Mouse (Mus musculus) cerebellum, adult 8-10 months (tissue): ENCODE data around the gene G3bp1.

Experiments used
- DNase-seq: peaks from one replicate; pipeline ENCODE4 v3.0.0; 2022

Gene G3bp1

GRCm38 (mm10) chr11:55469048-55469843, at the start of gene G3bp1:
Gene G3bp1, plus strand, starts transcription at chr11:55469685.
- peak; percentile 100 for DNase-seq

DNA sequence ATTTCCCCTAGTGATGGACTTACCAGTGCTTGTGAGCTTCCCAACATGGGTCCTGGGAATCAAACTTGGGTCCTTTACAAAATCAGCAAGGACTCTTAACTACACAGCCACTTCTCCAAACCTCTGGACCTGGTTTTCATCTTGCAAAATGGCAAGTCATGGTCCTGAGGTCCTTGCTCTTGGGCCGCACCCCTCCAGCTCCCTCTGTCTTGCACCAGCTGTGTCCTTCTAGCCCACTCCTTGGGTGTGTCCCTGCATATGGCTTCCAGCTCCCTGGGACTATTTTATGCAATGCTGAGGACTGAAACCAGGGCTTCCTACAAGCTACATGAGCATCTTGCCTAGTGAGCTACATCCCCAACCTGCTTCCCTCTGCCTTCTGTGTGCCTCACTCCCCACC, 46.5 kb upstream of the G3bp1 start, which contains the start of gene Sparc:
TSS of gene Sparc (minus strand) at position 206 of the 400 bp plus-strand sequence.
- DNase-seq = no peak

DNA sequence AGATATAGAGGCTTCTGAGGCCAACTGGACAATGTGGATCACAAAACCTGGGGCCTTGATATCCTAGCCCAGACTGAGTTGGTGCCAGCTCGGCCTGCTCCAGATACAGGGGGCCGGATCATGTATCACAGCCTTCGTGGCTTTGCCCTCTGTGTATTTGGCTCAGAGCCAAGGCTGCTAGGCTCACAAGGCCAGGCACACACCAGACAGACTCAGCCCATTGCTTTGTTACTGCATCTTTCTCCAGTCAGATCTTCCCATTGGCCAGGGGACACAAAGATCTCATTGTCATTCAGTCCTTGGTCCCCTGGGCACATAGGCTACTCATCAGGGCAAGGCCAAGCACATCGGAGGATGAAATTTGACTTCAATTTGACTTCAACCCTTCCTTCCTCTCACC, 45.7 kb upstream of the G3bp1 start:
- DNase-seq = peak; percentile 41

DNA sequence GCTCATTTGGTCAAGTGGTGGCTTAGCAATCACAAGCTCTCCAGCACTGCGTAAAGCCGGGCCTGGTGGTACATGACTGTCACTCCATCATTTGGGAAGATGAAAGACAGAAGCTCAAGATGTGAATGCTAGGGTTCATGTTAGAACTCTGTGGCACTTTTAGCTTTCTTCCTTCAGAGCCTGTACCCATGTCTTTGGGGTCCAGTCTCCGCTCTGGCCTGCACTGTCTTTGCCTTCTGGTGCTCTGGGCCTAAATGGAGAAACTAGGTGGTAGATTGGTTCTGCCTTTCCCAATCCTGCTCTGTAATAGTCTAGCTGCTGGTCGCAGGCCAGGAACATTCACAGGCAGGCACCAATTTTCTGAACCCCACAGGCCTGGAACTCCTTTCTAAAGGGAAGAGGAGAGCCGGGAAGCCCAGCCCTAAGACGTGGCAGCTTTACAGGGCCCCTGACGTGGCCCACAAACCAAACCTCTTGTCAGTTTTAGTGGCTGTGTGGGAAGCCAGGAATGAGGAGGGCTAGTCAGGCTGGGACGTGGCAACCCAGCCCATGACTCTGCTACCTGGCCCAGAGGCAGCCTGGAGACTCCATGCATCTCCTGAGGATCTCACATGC, 44.6 kb upstream of the G3bp1 start:
- DNase-seq = no peak

GRCm38 (mm10) chr11:55428186-55429012, 41.1 kb upstream of the G3bp1 start:
- DNase-seq = peak; percentile 43

DNA sequence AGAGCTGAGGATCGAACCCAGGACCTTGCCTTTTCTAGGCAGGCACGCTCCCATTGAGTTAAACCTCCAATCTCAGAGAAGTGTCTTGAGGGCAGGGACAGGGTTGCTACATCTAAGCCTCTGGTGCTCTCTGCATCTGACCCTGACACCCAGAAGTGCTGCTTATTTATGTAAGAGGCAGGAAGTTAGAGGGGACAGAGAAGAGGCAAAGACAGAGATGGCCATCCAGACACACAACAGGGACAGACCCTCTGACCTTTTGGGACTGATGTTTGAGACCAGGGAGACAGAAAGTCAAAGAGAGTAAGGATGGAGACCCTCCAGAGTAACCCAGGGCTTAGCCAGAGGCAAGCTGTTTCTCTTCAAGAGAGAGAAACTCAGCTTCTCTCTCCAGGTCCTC, 39.5 kb upstream of the G3bp1 start:
- no peak for DNase-seq

DNA sequence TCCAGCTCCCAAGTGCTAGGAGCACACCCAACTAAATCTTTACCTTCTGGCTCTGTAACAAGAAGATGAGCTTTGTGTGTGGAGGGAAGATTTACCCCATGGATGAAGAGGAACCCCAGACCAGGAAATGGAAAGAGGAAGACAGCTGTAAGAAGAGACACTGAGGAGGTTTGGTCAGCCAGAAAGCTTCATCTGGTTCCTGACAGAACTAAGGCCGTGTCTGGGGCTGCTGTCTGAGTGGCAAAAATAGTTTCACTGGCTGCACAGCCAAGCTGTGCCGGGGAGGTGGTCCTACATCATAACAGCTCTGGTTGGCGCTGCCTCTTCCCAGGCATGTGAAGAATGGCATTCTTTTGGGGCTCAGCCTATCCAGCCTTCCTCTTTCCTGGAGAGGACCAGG, 36.5 kb upstream of the G3bp1 start:
- no peak for DNase-seq

DNA sequence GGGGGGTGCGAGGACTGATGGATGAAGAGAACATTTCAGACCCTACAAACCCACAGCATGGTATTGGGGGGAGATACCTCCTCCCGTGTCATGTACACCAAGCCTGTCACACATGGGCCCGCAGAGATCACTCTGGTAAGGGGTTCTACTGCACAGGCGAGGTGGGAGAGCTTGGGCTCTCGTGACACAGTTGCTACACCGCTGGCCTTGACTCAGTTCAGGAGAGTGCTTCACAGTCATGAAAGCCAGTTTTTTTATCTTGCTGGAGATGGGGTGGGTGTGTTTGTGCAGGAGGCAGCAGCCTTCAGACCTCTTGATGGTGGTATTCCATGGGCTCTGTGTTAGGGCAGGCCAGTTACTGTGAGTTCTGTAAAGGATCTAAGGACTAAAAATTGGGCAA, 33.4 kb upstream of the G3bp1 start:
- no peak for DNase-seq

DNA sequence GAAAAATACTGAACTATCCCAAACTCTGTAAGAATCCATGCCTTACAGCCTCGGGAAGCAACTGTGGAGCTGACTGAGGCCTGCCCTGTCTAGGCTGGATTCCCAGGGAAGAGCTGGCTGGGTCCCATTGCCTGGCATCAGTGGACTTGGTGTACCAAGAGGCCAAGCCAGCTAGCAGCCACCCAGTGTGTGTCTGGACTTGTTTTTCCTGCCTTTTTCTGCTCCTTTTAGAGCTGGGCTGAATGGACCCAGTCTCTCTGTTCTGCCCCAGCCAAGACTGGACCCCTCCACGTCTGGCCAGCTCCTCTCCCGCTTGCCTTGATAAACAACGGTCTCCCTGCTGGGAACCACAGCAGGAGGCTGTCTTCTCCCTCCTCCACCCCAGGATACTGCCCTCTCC, 31.5 kb upstream of the G3bp1 start:
- DNase-seq = peak; percentile 53

- no peak for DNase-seq
Observed at GRCm38 (mm10) chr11:55439718-55440117, 29.8 kb upstream of the G3bp1 start.

- DNase-seq = peak; percentile 65
Observed at GRCm38 (mm10) chr11:55444772-55445171, 24.7 kb upstream of the G3bp1 start.

GRCm38 (mm10) chr11:55446579-55446978, 22.9 kb upstream of the G3bp1 start:
- DNase-seq = peak; percentile 88

GRCm38 (mm10) chr11:55449531-55449930, 20.0 kb upstream of the G3bp1 start:
- DNase-seq = no peak

DNA sequence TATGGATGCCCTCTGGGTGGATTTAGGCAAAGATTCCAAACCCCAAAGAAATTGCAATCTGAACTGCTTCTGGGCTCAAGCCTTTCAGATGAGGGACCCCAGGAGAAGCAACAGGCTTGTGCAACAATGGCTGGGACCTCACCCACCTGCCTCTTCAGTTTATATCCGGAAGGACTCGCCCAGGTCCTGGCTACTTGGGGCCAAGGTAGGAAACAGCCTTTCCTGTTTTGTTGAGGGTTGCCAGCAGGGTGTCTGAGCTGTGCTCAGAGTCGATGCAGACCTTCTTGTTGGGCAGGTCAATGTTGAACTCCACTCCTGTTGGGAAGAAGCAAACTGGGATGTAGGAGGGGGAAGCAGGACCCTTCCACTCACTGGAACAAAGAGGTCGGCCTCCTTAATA, 19.2 kb upstream of the G3bp1 start:
- no peak for DNase-seq

GRCm38 (mm10) chr11:55453640-55454039, 15.8 kb upstream of the G3bp1 start:
- DNase-seq = no peak

- DNase-seq = no peak
Observed at GRCm38 (mm10) chr11:55455166-55455565, 14.3 kb upstream of the G3bp1 start.

GRCm38 (mm10) chr11:55458501-55458900, 11.0 kb upstream of the G3bp1 start:
- DNase-seq = no peak

- no peak for DNase-seq
Observed at GRCm38 (mm10) chr11:55459850-55460558, 9.5 kb upstream of the G3bp1 start.

DNA sequence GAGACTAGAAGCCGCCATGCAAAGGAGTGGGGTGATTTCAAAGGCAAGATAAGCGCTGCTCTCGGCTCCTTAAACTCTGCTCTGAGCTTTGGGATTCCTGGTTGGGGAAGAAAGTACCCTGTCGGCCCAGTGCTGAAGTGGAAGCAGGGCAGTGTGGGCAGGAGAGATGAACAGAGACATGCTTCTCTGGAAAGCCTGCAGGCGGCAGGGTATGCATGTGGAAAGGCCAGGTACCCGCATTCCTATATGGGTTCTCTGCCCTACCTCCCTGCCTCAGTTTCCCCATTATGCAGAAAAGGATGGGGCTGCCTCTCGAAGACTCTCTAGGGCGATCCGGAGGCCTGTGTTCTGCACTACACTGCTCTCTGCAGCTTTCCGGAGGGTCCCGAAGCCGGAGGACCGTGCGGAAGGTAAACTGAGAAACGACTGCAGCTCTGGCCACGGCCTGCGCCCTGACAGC, 8.9 kb upstream of the G3bp1 start:
- DNase-seq = no peak

DNA sequence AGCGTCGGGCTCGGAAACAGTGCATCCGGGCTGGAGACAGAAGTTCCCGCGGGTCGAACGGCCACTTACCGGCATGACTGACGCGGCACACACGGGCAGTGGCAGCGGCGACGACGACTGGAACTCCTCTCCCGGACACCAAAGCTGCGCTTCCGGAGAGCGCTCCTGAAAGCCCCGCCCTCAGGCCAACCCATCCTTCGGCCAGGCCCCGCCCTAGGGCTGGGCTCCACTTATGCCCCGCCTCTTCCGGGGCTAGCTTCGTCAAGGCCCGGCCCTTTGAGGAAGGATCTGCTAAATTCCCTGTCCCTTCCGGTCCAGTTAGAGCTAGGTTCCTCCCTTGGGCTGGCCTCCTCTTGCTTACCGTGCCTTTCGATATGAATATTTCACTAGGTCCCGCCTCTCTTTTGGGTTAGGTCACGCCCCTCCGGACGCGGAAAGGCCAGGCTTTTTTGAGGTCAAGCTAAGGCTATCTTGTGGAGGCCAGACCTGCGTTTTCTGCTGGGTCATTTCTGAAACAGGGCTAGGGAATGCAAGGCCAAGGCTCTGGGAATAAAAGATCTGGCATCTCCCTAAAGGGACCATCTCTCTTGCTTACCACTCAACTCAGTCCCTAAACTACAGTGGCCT, 8.4 kb upstream of the G3bp1 start, which contains the start of gene Atox1:
TSS of gene Atox1 (minus strand) at position 221 of the 627 bp plus-strand sequence.
- peak; percentile 92 for DNase-seq

DNA sequence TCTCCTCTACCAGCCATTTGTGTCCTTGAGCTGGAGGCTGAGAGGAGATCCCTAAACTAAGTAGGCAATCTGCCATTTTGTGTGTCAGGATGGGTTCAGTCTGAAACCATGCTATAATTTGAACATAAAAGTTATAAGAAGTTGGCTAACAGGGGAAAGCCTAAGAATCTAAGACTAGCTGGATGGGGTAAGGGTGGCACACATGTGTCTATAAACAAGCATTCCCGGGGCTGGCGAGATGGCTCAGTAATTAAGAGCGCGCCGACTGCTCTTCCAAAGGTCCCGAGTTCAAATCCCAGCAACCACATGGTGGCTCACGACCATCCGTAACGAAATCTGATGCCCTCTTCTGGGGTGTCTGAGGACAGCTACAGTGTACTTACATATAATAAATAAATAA, 7.3 kb upstream of the G3bp1 start:
- DNase-seq = no peak

DNA sequence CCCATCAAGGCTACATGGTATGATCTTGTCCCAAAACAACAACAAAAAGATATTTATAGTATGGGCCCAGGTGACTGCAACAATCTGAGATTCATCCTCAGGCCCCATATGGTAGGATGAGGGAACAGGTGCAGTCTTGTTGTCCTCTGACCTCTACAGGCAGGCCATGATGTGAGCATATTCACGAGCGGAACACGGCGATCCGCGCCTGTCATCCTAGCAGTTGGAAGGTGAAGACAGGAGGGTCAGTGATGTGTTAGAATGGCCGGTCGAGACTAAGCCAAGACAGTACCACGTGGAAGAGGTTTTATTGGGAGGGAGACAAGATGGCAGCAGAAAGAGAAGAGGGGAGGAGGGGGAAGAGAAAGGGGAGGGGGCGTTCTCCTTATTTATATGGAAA, 4.8 kb upstream of the G3bp1 start:
- DNase-seq = no peak
